Mouse (Mus musculus) limb, embryonic 10.5 days (tissue): Measurements from ENCODE around the gene Ugt1a1. TPM values are rescaled to one million over a fixed set of nuclear protein-coding genes. Genes with fewer than 3 reads are reported as not detected.

Experiments
- DNase-seq: peaks from one replicate; pipeline ENCODE4 v3.0.0-alpha.2; 2017; ENCODE audit warnings: low spot score
- H3K27ac ChIP-seq: fragments of 300-500 bp; sonication (generic); 2 replicates; pipeline ENCODE4 v1.5.1; 2016; ENCODE audit warnings: mild to moderate bottlenecking
- H3K27me3 ChIP-seq: fragments of 300-500 bp; sonication (generic); 2 replicates; pipeline ENCODE4 v1.6.1; 2016; ENCODE audit warnings: low read depth, mild to moderate bottlenecking; ENCODE audit not compliant: poor library complexity, severe bottlenecking
- H3K36me3 ChIP-seq: fragments of 300-500 bp; sonication (generic); 2 replicates; pipeline ENCODE4 v1.6.1; 2016; ENCODE audit warnings: mild to moderate bottlenecking, moderate library complexity
- H3K4me1 ChIP-seq: fragments of 300-500 bp; sonication (generic); 2 replicates; pipeline ENCODE4 v1.6.1; 2016
- H3K4me3 ChIP-seq: fragments of 300-500 bp; sonication (generic); 2 replicates; pipeline ENCODE4 v1.5.1; 2016; ENCODE audit warnings: mild to moderate bottlenecking, moderate library complexity
- H3K9me3 ChIP-seq: fragments of 300-500 bp; sonication (generic); replicated peaks from 2 replicates; pipeline ENCODE4 v1.6.1; 2016; ENCODE audit warnings: mild to moderate bottlenecking
- WGBS: fragments of 180-500 bp; shearing (Covaris S2); methylation state at CpG from one replicate; pipeline ENCODE4 v1.1.7; 2016; 5-methylcytosine and 5-hydroxymethylcytosine counted together
- polyA plus RNA-seq: library from polyadenylated mRNA; unstranded; fragments of >200 nt; fragmentation: Nextera tagmentation; extraction: Ambion mirVana; gene quantifications from 2 replicates; pipeline ENCODE4 v1.2.1, GENCODE M21; 2016

Ugt1a1 gene
- polyA plus RNA-seq, 1 experiment from 2014 or later, result not detected

DNA sequence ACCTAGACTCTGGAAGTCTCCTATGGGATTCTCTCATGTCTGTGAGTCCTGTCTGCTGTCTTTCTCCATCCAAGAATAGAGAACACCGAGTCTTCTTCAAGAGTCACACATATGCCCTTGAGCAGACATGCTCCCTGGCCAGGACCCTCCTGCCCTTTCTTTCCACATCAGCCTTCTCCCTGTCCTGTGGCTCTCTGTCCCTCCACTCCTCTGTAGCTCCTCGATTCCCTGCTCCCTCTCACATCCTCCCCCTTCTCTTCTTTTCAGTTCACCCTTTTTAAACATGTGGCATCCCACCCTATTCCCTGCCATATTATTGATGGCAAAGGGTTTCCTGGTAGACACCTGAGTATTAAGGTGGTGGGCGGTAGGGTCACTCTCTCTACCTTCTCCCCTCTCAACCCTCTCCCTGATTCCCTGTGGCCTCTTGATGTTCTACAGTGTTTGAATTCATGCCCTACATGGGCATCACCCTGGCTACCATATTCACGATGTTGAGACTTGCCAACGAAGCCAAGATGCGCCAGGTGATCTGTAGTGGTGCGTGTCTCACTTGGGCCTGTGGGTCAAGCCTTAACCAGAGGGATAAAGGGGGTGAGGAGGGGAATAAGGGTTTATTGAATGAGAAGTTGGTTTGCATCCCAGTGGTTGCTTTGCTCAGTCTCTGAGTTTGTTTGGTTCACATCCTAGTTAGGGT is 20.2 kb downstream of the Ugt1a1 start:
- H3K27ac ChIP-seq, result no peak overlapping the region
- H3K9me3 ChIP-seq, result peaks cover 89% of the 10 kb centered on the region
- no peak overlapping the region for H3K4me3 ChIP-seq
- DNase-seq, result no peak
- H3K36me3 ChIP-seq, result no peaks in the 10 kb centered on the region
- no peaks in the 10 kb centered on the region for H3K27me3 ChIP-seq
- no peaks in the 10 kb centered on the region for H3K4me1 ChIP-seq
- WGBS, result 73% methylated on average over 7 of the region's 7 CpGs

- Histone ChIP-seq H3K27me3 (no peaks in the 10 kb centered on the region), H3K27ac (no peak overlapping the region), H3K9me3 (peaks cover 90% of the 10 kb centered on the region), H3K4me3 (no peak overlapping the region), H3K4me1 (no peaks in the 10 kb centered on the region), H3K36me3 (no peaks in the 10 kb centered on the region)
- DNase-seq, result no peak
- WGBS, result 60% methylated on average over 3 of the region's 3 CpGs
Observed at GRCm38 (mm10) chr1:88232664-88233380, 21.1 kb downstream of the Ugt1a1 start.

DNA sequence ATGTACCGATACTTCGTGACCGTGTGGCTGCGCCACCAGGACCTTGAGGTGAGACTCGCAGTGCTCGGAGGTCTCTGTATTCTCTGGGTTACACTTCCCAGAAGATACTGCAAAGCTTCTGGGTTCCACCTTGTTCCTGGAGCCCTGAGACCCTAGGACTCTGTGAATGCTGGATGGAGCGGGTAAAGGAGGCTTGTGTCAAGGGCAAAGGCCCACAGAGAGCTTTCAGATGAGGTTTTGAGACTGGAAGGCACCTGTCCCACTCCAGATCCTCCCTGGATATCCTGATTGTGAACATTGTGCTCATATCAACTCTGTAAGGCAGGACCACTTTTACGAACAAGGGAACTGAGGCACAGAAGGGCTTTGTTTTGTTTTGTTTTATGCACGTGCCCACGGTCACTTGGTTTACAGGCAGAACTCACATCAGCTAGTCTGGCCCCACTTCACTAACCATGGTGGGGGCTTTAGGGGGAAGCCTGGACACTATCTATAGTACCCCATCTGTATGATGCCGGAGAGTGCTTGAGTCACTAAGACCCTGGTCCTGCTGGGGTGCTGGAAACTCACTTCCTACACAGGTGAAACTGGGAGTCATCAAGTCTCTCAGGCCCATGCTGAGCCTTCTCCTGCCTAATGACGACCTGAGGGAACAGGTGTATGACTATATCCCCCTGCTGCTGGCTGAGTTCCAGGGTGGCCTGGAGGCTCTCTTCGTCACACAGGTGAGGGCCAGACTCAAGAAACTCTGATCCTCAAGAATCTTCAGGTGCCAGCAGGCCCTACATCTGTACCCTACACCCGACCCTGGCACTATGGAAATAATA is 21.9 kb downstream of the Ugt1a1 start:
- H3K9me3 ChIP-seq, result peaks cover 91% of the 10 kb centered on the region
- no peak for DNase-seq
- H3K4me1 ChIP-seq, result no peaks in the 10 kb centered on the region
- 72% methylated on average over 14 of the region's 14 CpGs for WGBS
- H3K27ac ChIP-seq, result no peak overlapping the region
- H3K36me3 ChIP-seq, result no peaks in the 10 kb centered on the region
- no peak overlapping the region for H3K4me3 ChIP-seq
- H3K27me3 ChIP-seq, result no peaks in the 10 kb centered on the region

- no peaks in the 10 kb centered on the region for H3K36me3 ChIP-seq
- 67% methylated on average over 4 of the region's 4 CpGs for WGBS
- no peak for DNase-seq
- H3K27ac ChIP-seq, result no peak overlapping the region
- no peak overlapping the region for H3K4me3 ChIP-seq
- H3K27me3 ChIP-seq, result no peaks in the 10 kb centered on the region
- peaks cover 90% of the 10 kb centered on the region for H3K9me3 ChIP-seq
- no peaks in the 10 kb centered on the region for H3K4me1 ChIP-seq
Observed at GRCm38 (mm10) chr1:88234248-88234610, 22.5 kb downstream of the Ugt1a1 start.

DNA sequence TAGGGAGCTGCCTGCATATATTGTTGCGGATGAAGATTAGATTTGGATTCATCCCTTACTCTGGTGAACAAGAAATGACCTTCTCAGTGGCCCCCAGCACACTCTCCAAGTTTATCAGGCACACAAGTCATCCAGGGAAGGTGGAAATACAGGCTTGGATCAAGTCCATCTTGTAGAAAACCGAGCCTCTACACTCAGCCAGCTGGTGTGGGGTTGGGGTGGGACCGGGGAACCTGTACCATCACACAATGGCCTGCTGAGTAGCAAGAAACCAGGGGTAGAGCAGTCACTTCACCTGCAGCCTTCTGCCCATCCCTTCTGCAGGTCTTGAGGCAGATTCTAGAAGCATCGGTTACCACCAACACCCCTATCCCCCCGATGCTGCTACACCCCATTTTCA is 22.9 kb downstream of the Ugt1a1 start:
- no peaks in the 10 kb centered on the region for H3K27me3 ChIP-seq
- DNase-seq, result no peak
- peaks cover 90% of the 10 kb centered on the region for H3K9me3 ChIP-seq
- H3K4me1 ChIP-seq, result no peaks in the 10 kb centered on the region
- H3K36me3 ChIP-seq, result no peaks in the 10 kb centered on the region
- no peak overlapping the region for H3K4me3 ChIP-seq
- WGBS, result 47% methylated on average over 5 of the region's 5 CpGs
- no peak overlapping the region for H3K27ac ChIP-seq

DNA sequence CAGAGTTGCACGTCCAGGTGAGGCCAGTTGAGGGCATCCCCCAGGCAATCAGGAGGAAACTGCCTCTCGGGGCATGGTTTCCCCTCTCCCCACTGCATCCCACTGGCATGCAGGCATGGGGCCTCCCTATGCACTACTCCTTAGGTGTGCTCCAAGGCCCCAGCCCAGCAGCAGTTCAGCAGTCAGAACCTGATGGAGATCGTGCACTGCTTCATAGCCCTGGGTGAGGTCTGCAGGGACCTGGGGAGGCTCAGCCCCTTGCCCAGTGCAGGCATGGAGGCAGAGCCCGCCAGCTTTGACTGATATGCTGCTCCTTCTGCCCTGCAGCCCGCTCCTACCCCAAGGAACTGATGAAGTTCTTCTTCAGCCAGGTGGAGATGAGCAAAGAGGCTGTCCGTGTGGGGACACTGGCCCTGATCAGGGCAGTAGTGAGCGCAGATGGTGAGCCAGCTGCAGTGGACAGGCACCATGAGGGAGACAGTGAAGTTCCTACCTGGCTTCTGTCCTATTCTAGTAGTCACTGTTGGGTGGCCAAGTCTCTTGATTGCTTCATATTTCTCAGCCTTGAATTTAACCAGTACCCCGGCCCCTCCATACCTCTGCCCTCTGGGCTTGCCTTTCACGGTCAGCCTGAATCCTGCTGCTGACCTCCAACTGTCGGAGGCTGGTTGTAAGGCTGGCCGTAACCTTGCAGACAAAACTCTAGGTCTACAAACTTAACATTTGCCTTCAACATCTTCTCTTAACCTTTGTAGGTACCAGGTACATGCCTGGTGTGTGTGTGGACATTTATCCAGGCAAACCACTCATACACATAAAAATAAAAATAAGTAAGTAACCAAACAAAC is 23.5 kb downstream of the Ugt1a1 start:
- 68% methylated on average over 11 of the region's 11 CpGs for WGBS
- Histone ChIP-seq H3K36me3 (no peaks in the 10 kb centered on the region), H3K4me3 (no peak overlapping the region), H3K4me1 (no peaks in the 10 kb centered on the region), H3K27ac (no peak overlapping the region), H3K9me3 (peaks cover 90% of the 10 kb centered on the region), H3K27me3 (no peaks in the 10 kb centered on the region)
- no peak for DNase-seq

- H3K36me3 ChIP-seq, result no peaks in the 10 kb centered on the region
- 71% methylated on average over 4 of the region's 4 CpGs for WGBS
- no peak for DNase-seq
- H3K4me3 ChIP-seq, result no peak overlapping the region
- H3K9me3 ChIP-seq, result peaks cover 91% of the 10 kb centered on the region
- H3K4me1 ChIP-seq, result no peaks in the 10 kb centered on the region
- H3K27ac ChIP-seq, result no peak overlapping the region
- no peaks in the 10 kb centered on the region for H3K27me3 ChIP-seq
Observed at GRCm38 (mm10) chr1:88235894-88236415, 24.2 kb downstream of the Ugt1a1 start.

- no peaks in the 10 kb centered on the region for H3K36me3 ChIP-seq
- DNase-seq, result no peak
- no peaks in the 10 kb centered on the region for H3K4me1 ChIP-seq
- peaks cover 87% of the 10 kb centered on the region for H3K9me3 ChIP-seq
- H3K27ac ChIP-seq, result no peak overlapping the region
- WGBS, result 79% methylated on average over 5 of the region's 5 CpGs
- no peak overlapping the region for H3K4me3 ChIP-seq
- H3K27me3 ChIP-seq, result no peaks in the 10 kb centered on the region
Observed at GRCm38 (mm10) chr1:88237311-88237710, 25.6 kb downstream of the Ugt1a1 start.

DNA sequence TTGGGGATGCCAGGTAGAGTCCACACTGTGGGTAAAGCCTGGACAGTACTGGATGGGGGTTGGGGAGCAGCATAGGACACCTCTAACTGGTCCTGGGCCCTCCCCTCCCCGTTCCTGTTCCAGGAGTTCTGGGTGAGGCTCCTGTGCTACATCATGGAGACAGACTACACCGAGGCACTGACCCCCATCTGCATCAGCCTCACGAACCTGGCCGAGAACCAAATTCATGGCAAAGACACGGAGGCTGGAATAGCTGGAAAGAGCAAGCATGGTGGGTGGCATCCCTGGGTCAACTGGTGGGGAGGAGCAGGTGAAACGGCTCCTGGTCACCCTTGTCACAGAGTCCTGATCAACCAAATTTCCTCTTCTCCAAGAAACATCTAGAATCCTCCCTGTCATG is 27.0 kb downstream of the Ugt1a1 start:
- Histone ChIP-seq H3K36me3 (no peaks in the 10 kb centered on the region), H3K4me3 (no peak overlapping the region), H3K27ac (no peak overlapping the region), H3K27me3 (no peaks in the 10 kb centered on the region), H3K9me3 (peaks cover 85% of the 10 kb centered on the region), H3K4me1 (no peaks in the 10 kb centered on the region)
- DNase-seq, result no peak
- 83% methylated on average over 6 of the region's 6 CpGs for WGBS

DNA sequence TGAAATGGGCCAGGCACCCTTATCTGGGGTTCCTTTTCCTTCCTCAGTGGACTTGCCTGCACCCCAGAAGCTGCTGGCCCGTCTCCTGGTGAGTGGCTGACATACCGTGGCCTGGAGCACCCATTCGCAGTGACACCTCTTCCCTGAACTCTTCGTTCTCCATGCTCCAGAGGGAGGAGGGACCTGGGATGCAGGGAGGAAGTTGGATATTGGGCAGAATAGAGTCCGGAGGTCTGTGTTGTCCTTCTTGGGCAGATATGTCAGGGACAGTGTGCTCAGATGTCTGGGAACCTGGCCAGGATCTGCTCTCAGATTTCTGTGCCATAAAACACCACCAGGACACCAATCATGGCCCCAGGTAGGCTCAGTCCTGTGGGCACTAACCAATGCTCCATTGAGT is 28.3 kb downstream of the Ugt1a1 start:
- no peaks in the 10 kb centered on the region for H3K27me3 ChIP-seq
- no peak overlapping the region for H3K4me3 ChIP-seq
- 77% methylated on average over 5 of the region's 5 CpGs for WGBS

GRCm38 (mm10) chr1:88240579-88240978 is 28.8 kb downstream of the Ugt1a1 start:
- H3K27ac ChIP-seq, result no peak overlapping the region
- H3K4me1 ChIP-seq, result no peaks in the 10 kb centered on the region
- H3K9me3 ChIP-seq, result peaks cover 84% of the 10 kb centered on the region
- no peak for DNase-seq
- no peaks in the 10 kb centered on the region for H3K27me3 ChIP-seq
- WGBS, result 82% methylated on average over 4 of the region's 4 CpGs
- no peaks in the 10 kb centered on the region for H3K36me3 ChIP-seq
- no peak overlapping the region for H3K4me3 ChIP-seq

More for the DNA sequence above, 28.3 kb downstream of the Ugt1a1 start:
- H3K9me3 ChIP-seq, result peaks cover 85% of the 10 kb centered on the region
- no peaks in the 10 kb centered on the region for H3K4me1 ChIP-seq
- no peaks in the 10 kb centered on the region for H3K36me3 ChIP-seq
- H3K27ac ChIP-seq, result no peak overlapping the region
- DNase-seq, result no peak

GRCm38 (mm10) chr1:88243861-88244260 is 32.1 kb downstream of the Ugt1a1 start:
- H3K27ac ChIP-seq, result no peak overlapping the region
- no peaks in the 10 kb centered on the region for H3K4me1 ChIP-seq
- no peaks in the 10 kb centered on the region for H3K27me3 ChIP-seq
- peaks cover 81% of the 10 kb centered on the region for H3K9me3 ChIP-seq
- no peak overlapping the region for H3K4me3 ChIP-seq
- WGBS, result 69% methylated on average over 5 of the region's 5 CpGs
- H3K36me3 ChIP-seq, result no peaks in the 10 kb centered on the region
- no peak for DNase-seq
